Mouse (Mus musculus): ENCODE measurements around the gene Dusp2. TPM values are rescaled to one million over a fixed set of nuclear protein-coding genes. Genes with fewer than 3 reads are reported as not detected.
A peak's percentile ranks its signal among the peaks of the same experiment; 100 is the strongest.
"Not testable (repeated sequence)": the region's sequence is repeated elsewhere in the genome, so short reads cannot be mapped to it uniquely, and the experiment has no call there.

The Dusp2 gene
- polyA plus RNA-seq (2012; rRNA removed) = 116 and 178 TPM in 2 replicates

DNA sequence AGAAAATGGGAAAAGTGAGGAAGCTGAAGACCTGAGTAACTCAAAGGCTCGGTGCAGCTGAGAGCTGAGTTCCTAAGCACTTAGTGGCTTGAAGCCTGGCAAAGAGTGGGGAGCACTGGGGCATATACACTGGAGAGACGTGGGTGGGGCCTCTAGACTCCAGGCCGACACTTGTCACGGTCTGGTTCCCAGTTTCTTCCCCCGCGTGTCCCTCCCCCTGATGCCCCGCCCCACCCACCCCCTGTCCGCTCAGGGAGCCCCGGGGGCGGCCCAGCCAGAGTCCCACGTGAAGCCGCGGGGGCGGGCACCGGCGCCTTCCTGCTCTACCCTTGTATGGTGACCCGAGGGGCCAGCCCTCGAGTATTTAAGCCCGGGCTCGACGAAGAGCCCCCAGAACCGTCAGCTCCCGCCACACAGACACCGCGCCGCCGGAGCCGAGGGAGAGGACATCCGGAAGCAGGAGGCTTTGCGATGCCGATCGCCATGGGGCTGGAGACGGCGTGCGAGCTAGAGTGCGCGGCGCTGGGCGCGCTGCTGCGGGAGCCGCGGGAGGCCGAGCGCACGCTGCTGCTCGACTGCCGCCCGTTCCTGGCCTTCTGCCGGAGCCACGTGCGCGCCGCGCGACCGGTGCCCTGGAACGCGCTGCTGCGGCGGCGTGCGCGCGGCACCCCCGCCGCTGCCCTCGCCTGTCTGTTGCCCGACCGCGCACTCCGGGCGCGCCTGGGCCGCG is at the start of gene Dusp2:
Gene Dusp2, plus strand, starts transcription at position 393 of the 730 bp plus-strand sequence.
- WGBS = 0% methylated on average over 73 of the region's 76 CpGs
- DNase-seq (ENCODE audit: low read depth in 1 of 2, low spot score in 2 of 2) = peak; percentile 97 to 99

DNA sequence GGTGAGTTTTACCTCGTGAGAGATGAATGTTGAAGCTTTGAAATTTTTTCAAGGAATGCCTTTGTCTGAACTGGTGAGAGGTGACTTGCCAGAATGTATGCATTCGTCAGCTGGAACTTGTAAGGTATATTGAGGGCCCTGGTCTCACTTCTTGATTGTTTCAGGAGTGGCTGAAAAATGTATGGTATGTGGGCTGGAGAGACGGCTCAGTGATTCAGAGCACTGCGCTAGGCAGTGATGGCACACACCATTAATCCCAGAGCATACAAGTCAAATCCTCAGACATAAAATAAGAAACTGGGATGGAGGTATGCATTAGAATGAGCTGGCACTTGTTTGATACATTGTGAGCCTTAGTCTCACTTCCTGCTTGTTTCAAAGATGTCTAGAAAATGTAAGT is 43.7 kb upstream of the Dusp2 start:
- peaks cover 38% of the 10 kb centered on the region for H3K36me3 ChIP-seq (ENCODE audit: control insufficient read depth, insufficient read depth, low read length)
- no peaks in the 10 kb centered on the region for H3K4me1 ChIP-seq (ENCODE audit: control insufficient read depth, insufficient read depth, insufficient read length)
- H3K27me3 ChIP-seq (ENCODE audit: control insufficient read depth, insufficient read depth, low read length) = no peaks in the 10 kb centered on the region
- no peak for DNase-seq (ENCODE audit: low read depth in 1 of 2, low spot score in 2 of 2)
- no peak overlapping the region for H3K4me3 ChIP-seq (ENCODE audit: extremely low read depth, insufficient read depth, insufficient read length)
- no peak for TF ChIP-seq CTCF (IDR thresholded peaks at IDR 0.05; ENCODE audit: extremely low read depth, insufficient read depth, insufficient read length, insufficient replicate concordance)
- TF ChIP-seq POLR2A (IDR thresholded peaks at IDR 0.05; ENCODE audit: low read depth, low read length) = no peak
- H3K27ac ChIP-seq (ENCODE audit: insufficient read depth, low read length) = no peak overlapping the region
- 94% methylated on average over 4 of the region's 4 CpGs for WGBS

More for the DNA sequence above, at the start of gene Dusp2:
- H3K4me1 ChIP-seq (ENCODE audit: control insufficient read depth, insufficient read depth, insufficient read length) = peaks cover 32% of the 10 kb centered on the region
- H3K27me3 ChIP-seq (ENCODE audit: control insufficient read depth, insufficient read depth, low read length) = no peaks in the 10 kb centered on the region
- peak; percentile 100 for TF ChIP-seq POLR2A (IDR thresholded peaks at IDR 0.05; ENCODE audit: low read depth, low read length)
- TF ChIP-seq CTCF (IDR thresholded peaks at IDR 0.05; ENCODE audit: extremely low read depth, insufficient read depth, insufficient read length, insufficient replicate concordance) = no peak
- H3K4me3 ChIP-seq (ENCODE audit: extremely low read depth, insufficient read depth, insufficient read length) = peak within 1 kb of the TSS; percentile 93
- H3K27ac ChIP-seq (ENCODE audit: insufficient read depth, low read length) = peak within 1 kb of the TSS; percentile 96
- peaks cover 21% of the 10 kb centered on the region for H3K36me3 ChIP-seq (ENCODE audit: control insufficient read depth, insufficient read depth, low read length)

DNA sequence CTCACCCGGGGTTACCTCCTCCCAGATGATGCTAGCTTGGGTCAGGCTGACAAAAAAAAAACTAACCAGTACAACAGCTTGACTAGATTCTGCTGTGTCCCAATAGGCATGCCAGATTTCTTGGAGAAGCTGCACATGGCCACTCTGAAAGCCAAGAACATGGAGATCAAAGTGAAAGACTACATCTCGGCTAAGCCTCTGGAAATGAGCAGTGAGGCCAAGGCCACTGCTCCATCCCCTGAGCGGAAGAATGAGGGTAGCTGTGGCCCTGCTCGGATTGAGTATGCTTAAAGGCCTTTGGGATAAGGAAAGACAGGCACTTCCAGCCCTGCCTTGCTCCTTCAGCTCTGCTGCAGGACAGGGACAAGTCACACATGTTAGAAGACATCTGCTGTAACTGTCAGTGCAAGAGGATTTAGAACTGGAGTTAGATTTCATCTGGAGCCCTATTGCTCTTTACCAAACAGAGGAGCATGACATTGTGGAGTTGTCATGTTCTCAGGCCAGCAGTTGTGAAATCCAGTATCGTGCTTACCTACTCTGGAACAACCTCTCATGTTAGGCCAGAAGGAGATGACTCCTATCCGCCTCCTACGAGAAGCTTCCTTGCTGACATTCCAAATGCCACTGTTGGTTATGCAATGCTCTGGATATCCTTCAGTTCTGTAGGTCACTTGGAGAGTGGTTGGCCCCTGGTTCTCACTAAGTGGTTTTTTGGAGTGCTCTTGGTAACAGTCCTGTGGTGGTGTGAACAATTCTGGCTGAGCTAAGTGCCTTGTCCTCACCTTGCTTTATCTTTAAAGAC is 38.8 kb upstream of the Dusp2 start:
- DNase-seq (ENCODE audit: low read depth in 1 of 2, low spot score in 2 of 2) = no peak
- 96% methylated on average over 7 of the region's 7 CpGs for WGBS

DNA sequence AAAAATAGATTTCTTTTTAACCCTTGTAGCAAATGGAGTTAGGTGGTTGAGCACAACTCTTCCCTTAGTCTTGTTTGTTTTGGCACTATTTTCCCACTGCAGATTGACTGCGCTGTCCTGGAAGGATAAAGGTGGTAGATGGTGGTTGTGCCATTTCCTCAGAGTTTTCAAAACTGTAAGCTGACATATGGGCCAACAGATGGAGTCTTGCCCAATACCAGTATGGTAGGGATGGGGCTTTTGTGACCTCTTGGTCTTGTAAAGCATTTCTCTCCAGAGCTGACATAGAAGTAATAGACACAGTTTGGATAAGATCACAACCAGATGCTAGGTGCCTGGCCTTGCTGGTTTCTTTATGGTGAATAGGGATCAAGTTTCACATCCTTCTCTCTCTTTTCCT is 37.9 kb upstream of the Dusp2 start:
- no peaks in the 10 kb centered on the region for H3K27me3 ChIP-seq (ENCODE audit: control insufficient read depth, insufficient read depth, low read length)
- no peak overlapping the region for H3K4me3 ChIP-seq (ENCODE audit: extremely low read depth, insufficient read depth, insufficient read length)
- no peak overlapping the region for H3K27ac ChIP-seq (ENCODE audit: insufficient read depth, low read length)
- no peak for TF ChIP-seq POLR2A (IDR thresholded peaks at IDR 0.05; ENCODE audit: low read depth, low read length)
- no peak for TF ChIP-seq CTCF (IDR thresholded peaks at IDR 0.05; ENCODE audit: extremely low read depth, insufficient read depth, insufficient read length, insufficient replicate concordance)
- no peak for DNase-seq (ENCODE audit: low read depth in 1 of 2, low spot score in 2 of 2)
- H3K4me1 ChIP-seq (ENCODE audit: control insufficient read depth, insufficient read depth, insufficient read length) = no peaks in the 10 kb centered on the region
- 95% methylated on average over 1 of the region's 1 CpGs for WGBS
- peaks cover 27% of the 10 kb centered on the region for H3K36me3 ChIP-seq (ENCODE audit: control insufficient read depth, insufficient read depth, low read length)

More for the DNA sequence above, 38.8 kb upstream of the Dusp2 start:
- no peak overlapping the region for H3K27ac ChIP-seq (ENCODE audit: insufficient read depth, low read length)
- no peaks in the 10 kb centered on the region for H3K4me1 ChIP-seq (ENCODE audit: control insufficient read depth, insufficient read depth, insufficient read length)
- no peak for TF ChIP-seq POLR2A (IDR thresholded peaks at IDR 0.05; ENCODE audit: low read depth, low read length)
- TF ChIP-seq CTCF (IDR thresholded peaks at IDR 0.05; ENCODE audit: extremely low read depth, insufficient read depth, insufficient read length, insufficient replicate concordance) = no peak
- no peak overlapping the region for H3K4me3 ChIP-seq (ENCODE audit: extremely low read depth, insufficient read depth, insufficient read length)
- H3K27me3 ChIP-seq (ENCODE audit: control insufficient read depth, insufficient read depth, low read length) = no peaks in the 10 kb centered on the region
- H3K36me3 ChIP-seq (ENCODE audit: control insufficient read depth, insufficient read depth, low read length) = peaks cover 29% of the 10 kb centered on the region

DNA sequence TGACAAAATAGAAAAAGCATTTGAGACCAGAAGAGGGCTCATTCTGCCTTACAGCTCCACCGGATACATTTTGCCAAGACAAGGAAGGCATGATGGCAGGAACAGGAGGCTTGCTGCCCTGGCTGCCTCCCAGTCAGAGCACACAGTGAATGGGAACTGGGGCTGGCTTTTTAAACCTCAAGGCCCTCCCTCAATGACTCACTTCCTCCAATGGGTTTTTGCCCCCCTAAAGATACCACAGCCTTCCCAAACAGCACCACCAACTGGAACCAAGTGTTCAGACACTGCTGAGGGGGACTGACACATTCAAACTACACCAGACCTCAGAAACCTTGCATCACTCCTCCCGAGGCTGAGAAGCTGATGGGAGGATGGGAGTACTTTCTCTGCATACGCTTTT is 35.3 kb upstream of the Dusp2 start:
- H3K4me1 ChIP-seq (ENCODE audit: control insufficient read depth, insufficient read depth, insufficient read length) = no peaks in the 10 kb centered on the region
- H3K4me3 ChIP-seq (ENCODE audit: extremely low read depth, insufficient read depth, insufficient read length) = no peak overlapping the region
- WGBS = 69% methylated on average over 3 of the region's 3 CpGs
- TF ChIP-seq POLR2A (IDR thresholded peaks at IDR 0.05; ENCODE audit: low read depth, low read length) = no peak
- TF ChIP-seq CTCF (IDR thresholded peaks at IDR 0.05; ENCODE audit: extremely low read depth, insufficient read depth, insufficient read length, insufficient replicate concordance) = no peak
- DNase-seq (ENCODE audit: low read depth in 1 of 2, low spot score in 2 of 2) = no peak
- no peaks in the 10 kb centered on the region for H3K27me3 ChIP-seq (ENCODE audit: control insufficient read depth, insufficient read depth, low read length)
- H3K27ac ChIP-seq (ENCODE audit: insufficient read depth, low read length) = no peak overlapping the region
- peaks cover 19% of the 10 kb centered on the region for H3K36me3 ChIP-seq (ENCODE audit: control insufficient read depth, insufficient read depth, low read length)

DNA sequence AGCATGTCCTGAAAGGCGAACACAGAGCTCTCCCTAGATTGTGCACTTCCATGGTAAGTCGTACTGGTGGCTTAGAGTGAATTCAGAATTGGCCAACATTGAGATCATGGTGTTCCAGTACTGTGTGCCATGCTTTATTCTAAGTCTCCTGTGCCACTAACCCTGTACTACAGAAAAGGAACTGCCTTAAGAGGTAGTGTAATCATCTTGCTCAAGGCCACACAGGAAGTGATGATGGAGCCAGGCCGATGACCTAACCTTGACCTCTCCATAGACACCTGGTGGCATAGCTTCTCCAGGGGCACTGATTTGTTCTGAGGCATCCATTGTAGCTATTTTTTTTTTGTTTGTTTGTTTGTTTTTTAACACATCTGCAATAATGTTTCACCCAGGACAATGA is 34.1 kb upstream of the Dusp2 start:
- Histone ChIP-seq H3K27me3 (ENCODE audit: control insufficient read depth, insufficient read depth, low read length) (no peaks in the 10 kb centered on the region), H3K4me1 (ENCODE audit: control insufficient read depth, insufficient read depth, insufficient read length) (no peaks in the 10 kb centered on the region), H3K36me3 (ENCODE audit: control insufficient read depth, insufficient read depth, low read length) (peaks cover 11% of the 10 kb centered on the region), H3K27ac (ENCODE audit: insufficient read depth, low read length) (no peak overlapping the region), H3K4me3 (ENCODE audit: extremely low read depth, insufficient read depth, insufficient read length) (no peak overlapping the region)
- 83% methylated on average over 3 of the region's 3 CpGs for WGBS
- no peak for DNase-seq (ENCODE audit: low read depth in 1 of 2, low spot score in 2 of 2)
- no peak for TF ChIP-seq POLR2A (IDR thresholded peaks at IDR 0.05; ENCODE audit: low read depth, low read length)
- TF ChIP-seq CTCF (IDR thresholded peaks at IDR 0.05; ENCODE audit: extremely low read depth, insufficient read depth, insufficient read length, insufficient replicate concordance) = no peak

DNA sequence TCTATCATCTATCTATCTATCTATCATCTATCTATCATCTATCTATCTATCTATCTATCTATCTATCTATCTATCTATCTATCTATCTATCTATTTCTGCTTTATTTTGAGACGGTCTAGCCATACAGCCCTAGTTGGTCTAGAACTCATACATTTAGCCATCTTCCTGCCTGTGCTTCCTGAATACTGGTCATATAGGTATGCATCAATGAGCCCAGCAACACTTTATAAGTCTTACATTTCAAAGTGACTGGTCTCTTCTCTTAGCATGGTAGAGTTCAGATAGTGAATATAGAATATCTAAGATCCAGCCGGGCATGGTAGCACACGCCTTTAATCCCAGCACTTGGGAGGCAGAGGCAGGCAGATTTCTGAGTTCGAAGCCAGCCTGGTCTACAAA is 31.8 kb upstream of the Dusp2 start:
- 91% methylated on average over 4 of the region's 4 CpGs for WGBS
- DNase-seq (ENCODE audit: low read depth in 1 of 2, low spot score in 2 of 2) = not testable (repeated sequence)

More for the DNA sequence above, 31.8 kb upstream of the Dusp2 start:
- not testable (repeated sequence) for H3K27ac ChIP-seq (ENCODE audit: insufficient read depth, low read length); H3K36me3 ChIP-seq (ENCODE audit: control insufficient read depth, insufficient read depth, low read length); H3K27me3 ChIP-seq (ENCODE audit: control insufficient read depth, insufficient read depth, low read length); H3K4me1 ChIP-seq (ENCODE audit: control insufficient read depth, insufficient read depth, insufficient read length); H3K4me3 ChIP-seq (ENCODE audit: extremely low read depth, insufficient read depth, insufficient read length)

All from spleen, adult 2 months (tissue).